Comparison of ENCODE assay signal across 27 mouse cellular contexts in genomic region chr8:61789289-61789688, GRCm38 (mm10).
DNase-seq lines count a peak whose midpoint lies in the region; ATAC-seq lines count a peak whose summit lies in the region.
"Had no signal": no experiment of that assay in that cellular context is flagged by ENCODE, and none has a peak within 500 bp of the region (broad histone marks: within the 10 kb centered on the region; RNA-seq: fewer than 3 reads in every experiment).

No protein-coding gene starts in this region.

- H3K4me3 ChIP-seq in limb, embryonic 15.5 days: no peak overlapping the region
- no peak overlapping the region for H3K4me3 ChIP-seq in limb, embryonic 10.5 days
- no peak overlapping the region for H3K4me3 ChIP-seq in forebrain, embryonic 14.5 days (ENCODE audit: low read depth, low read length)
- H3K4me3 ChIP-seq: embryonic facial prominence, embryonic 13.5 days; embryonic facial prominence, embryonic 15.5 days; erythroblast, embryonic 14.5 days; forebrain, embryonic 10.5 days; forebrain, embryonic 12.5 days; forebrain, embryonic 15.5 days had no signal

- no peak overlapping the region for H3K9ac ChIP-seq in limb, embryonic 15.5 days
- no peak overlapping the region for H3K9ac ChIP-seq in forebrain, embryonic 14.5 days (ENCODE audit: low read length)
- H3K9ac ChIP-seq: embryonic facial prominence, embryonic 13.5 days; embryonic facial prominence, embryonic 15.5 days; forebrain, embryonic 12.5 days; forebrain, embryonic 15.5 days; forebrain, postnatal 0 days had no signal

- WGBS in limb, embryonic 15.5 days: 91% methylated on average over 5 of the region's 5 CpGs
- WGBS in limb, embryonic 10.5 days: 91% methylated on average over 5 of the region's 5 CpGs
- 93% methylated on average over 5 of the region's 5 CpGs for WGBS in forebrain, embryonic 14.5 days

- H3K36me3 ChIP-seq in limb, embryonic 15.5 days: no peaks in the 10 kb centered on the region
- no peaks in the 10 kb centered on the region for H3K36me3 ChIP-seq in limb, embryonic 10.5 days
- no peaks in the 10 kb centered on the region for H3K36me3 ChIP-seq in forebrain, embryonic 14.5 days (ENCODE audit: control insufficient read depth, insufficient read depth, low read length)
- H3K36me3 ChIP-seq: embryonic facial prominence, embryonic 13.5 days; embryonic facial prominence, embryonic 15.5 days; forebrain, embryonic 10.5 days; forebrain, embryonic 12.5 days; forebrain, embryonic 15.5 days; G1E had no signal

- ATAC-seq in limb, embryonic 15.5 days (ENCODE audit: insufficient number of reproducible peaks, low FRiP score, low TSS enrichment, low read depth): no peak
- peak; percentile 76 for ATAC-seq in common myeloid progenitor, adult 5-6 weeks (replicated peaks; ENCODE audit: low read depth, poor library complexity, severe bottlenecking)
- ATAC-seq in forebrain, embryonic 14.5 days: no peak
- ATAC-seq: activated CD4-positive, CD25-positive, alpha-beta regulatory T cell, adult 4 months; CD4-positive, CD25-positive, alpha-beta regulatory T cell, adult 4 months; forebrain, embryonic 15.5 days; forebrain, postnatal 0 days; Patski had no signal

- no peaks in the 10 kb centered on the region for H3K9me3 ChIP-seq in limb, embryonic 15.5 days
- H3K9me3 ChIP-seq in limb, embryonic 10.5 days (replicated peaks): no peaks in the 10 kb centered on the region
- no peaks in the 10 kb centered on the region for H3K9me3 ChIP-seq in forebrain, embryonic 14.5 days (replicated peaks; ENCODE audit: control insufficient read depth, low read length)
- H3K9me3 ChIP-seq: embryonic facial prominence, embryonic 13.5 days; embryonic facial prominence, embryonic 15.5 days; forebrain, embryonic 10.5 days; forebrain, embryonic 12.5 days; forebrain, embryonic 15.5 days; G1E had no signal

- DNase-seq in limb, embryonic 10.5 days (ENCODE audit: low spot score): no peak
- no peak for DNase-seq in urinary bladder, postnatal 25 days (ENCODE audit: low spot score)
- no peak for DNase-seq in forebrain, embryonic 14.5 days (ENCODE audit: low spot score)
- DNase-seq: adrenal gland, adult 8-10 months; adrenal gland, postnatal 14 days; adrenal gland, postnatal 36 days; B cell, adult 2 months; cerebellum, adult 11-12 months; cerebellum, adult 2 months; cerebellum, adult 9-10 months; cerebellum, postnatal 10 days; cerebellum, postnatal 25 days; embryo, embryonic 11 days; forebrain, postnatal 0 days had no signal

- no peak overlapping the region for H3K4me2 ChIP-seq in limb, embryonic 15.5 days
- H3K4me2 ChIP-seq in forebrain, embryonic 14.5 days (ENCODE audit: low read length): no peak overlapping the region
- H3K4me2 ChIP-seq: embryonic facial prominence, embryonic 13.5 days; embryonic facial prominence, embryonic 15.5 days; forebrain, embryonic 12.5 days; forebrain, embryonic 15.5 days had no signal

- H3K4me1 ChIP-seq in limb, embryonic 15.5 days: no peaks in the 10 kb centered on the region
- H3K4me1 ChIP-seq in limb, embryonic 10.5 days: no peaks in the 10 kb centered on the region
- no peaks in the 10 kb centered on the region for H3K4me1 ChIP-seq in forebrain, embryonic 14.5 days (ENCODE audit: control insufficient read depth, insufficient read depth, low read length)
- H3K4me1 ChIP-seq: embryonic facial prominence, embryonic 13.5 days; embryonic facial prominence, embryonic 15.5 days; forebrain, embryonic 10.5 days; forebrain, embryonic 12.5 days; forebrain, embryonic 15.5 days had no signal

- no peaks in the 10 kb centered on the region for H3K27me3 ChIP-seq in limb, embryonic 15.5 days
- H3K27me3 ChIP-seq in limb, embryonic 10.5 days (ENCODE audit: low read depth, poor library complexity, severe bottlenecking): no peaks in the 10 kb centered on the region
- no peaks in the 10 kb centered on the region for H3K27me3 ChIP-seq in forebrain, embryonic 14.5 days (replicated peaks; ENCODE audit: control insufficient read depth, insufficient read depth, low read length)
- H3K27me3 ChIP-seq: CH12.LX; embryonic facial prominence, embryonic 13.5 days; embryonic facial prominence, embryonic 15.5 days; forebrain, embryonic 12.5 days; forebrain, embryonic 15.5 days; Patski had no signal

- H3K27ac ChIP-seq in limb, embryonic 15.5 days: peak overlapping the region; percentile 18; the same call in 1 of the 2 replicates
- H3K27ac ChIP-seq in limb, embryonic 10.5 days: no peak overlapping the region
- H3K27ac ChIP-seq in forebrain, embryonic 14.5 days (ENCODE audit: low read depth, low read length): no peak overlapping the region
- H3K27ac ChIP-seq: embryonic facial prominence, embryonic 13.5 days; embryonic facial prominence, embryonic 15.5 days; forebrain, embryonic 10.5 days; forebrain, embryonic 12.5 days; forebrain, embryonic 15.5 days had no signal
